Mouse (Mus musculus): ENCODE results near the gene Ppp2r5e.

Gene Ppp2r5e

GRCm38 (mm10) chr12:75429685-75430396 lies 166.2 kb downstream of the Ppp2r5e start:
- no peak for DNase-seq (ENCODE audit: low read depth)

GRCm38 (mm10) chr12:75428719-75429118 lies 167.3 kb downstream of the Ppp2r5e start:
- DNase-seq (ENCODE audit: low read depth): no peak

GRCm38 (mm10) chr12:75425882-75426281 lies 170.2 kb downstream of the Ppp2r5e start:
- DNase-seq (ENCODE audit: low read depth): peak; percentile 19

GRCm38 (mm10) chr12:75424817-75425216 lies 171.2 kb downstream of the Ppp2r5e start:
- DNase-seq (ENCODE audit: low read depth): no peak

GRCm38 (mm10) chr12:75424359-75424758 lies 171.7 kb downstream of the Ppp2r5e start:
- no peak for DNase-seq (ENCODE audit: low read depth)

GRCm38 (mm10) chr12:75416681-75417080 lies 179.4 kb downstream of the Ppp2r5e start, which contains the start of gene Gphb5:
TSS of gene Gphb5 (minus strand) at chr12:75416781.
- no peak for DNase-seq (ENCODE audit: low read depth)

- peak; percentile 21 for DNase-seq (ENCODE audit: low read depth)
Observed at GRCm38 (mm10) chr12:75414991-75415390, 181.1 kb downstream of the Ppp2r5e start.

- DNase-seq (ENCODE audit: low read depth): no peak
Observed at GRCm38 (mm10) chr12:75412964-75413363, 183.1 kb downstream of the Ppp2r5e start.
